Mouse (Mus musculus): ENCODE measurements around the gene Smpd3.

The Smpd3 gene

DNA sequence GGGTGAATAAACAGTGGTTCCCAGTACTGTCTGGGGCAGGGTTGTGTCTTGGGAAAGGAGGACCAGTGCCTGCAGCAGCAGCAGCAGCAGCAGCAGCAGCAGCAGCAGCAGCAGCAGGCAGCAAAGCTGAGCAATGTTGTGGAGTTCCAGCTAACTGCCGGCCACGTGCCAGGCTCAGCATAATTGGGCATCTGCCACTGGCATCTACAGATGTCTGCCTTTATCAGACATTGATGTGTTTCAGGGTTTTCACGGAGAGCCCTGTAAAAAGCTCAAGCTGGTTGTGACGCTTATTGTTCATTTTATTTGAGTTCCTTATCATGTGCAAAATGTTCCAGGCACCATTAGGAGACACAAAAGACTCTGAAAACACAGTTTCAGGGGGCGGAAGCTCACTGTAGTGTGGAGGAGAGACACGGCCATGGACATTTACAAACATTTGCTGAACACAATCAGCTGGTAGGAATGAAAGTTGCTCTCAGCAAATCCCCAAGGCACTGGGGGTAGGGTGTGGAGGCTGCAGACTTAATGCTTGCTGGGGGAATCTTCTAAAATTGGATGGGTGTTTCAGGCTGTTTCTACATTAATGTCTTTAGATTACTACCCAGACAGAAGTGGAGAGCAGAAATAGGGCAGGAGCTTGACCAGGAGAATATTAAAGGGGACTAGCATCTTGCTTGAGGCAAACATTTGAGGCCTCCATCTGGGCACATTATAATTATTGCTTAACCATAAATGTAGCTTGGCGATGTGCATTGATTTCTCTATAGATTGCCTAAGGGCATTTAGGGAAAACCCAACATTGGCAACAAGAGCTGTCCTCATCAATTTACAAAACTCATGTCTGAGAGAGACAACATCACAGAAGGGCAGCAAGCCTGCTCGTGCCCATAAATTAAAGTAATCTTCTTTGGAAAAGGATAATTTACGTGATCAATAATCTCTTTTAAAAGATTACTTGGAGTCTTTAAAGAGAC lies 36.8 kb downstream of the Smpd3 start:
- in situ Hi-C loops (cut with MboI; ENCODE audit: low pct_unique_long_range_greater_than_20kb in 1 of 2, low sequenced_read_pairs in 2 of 2, unreplicated experiment in 1 of 2): no loop called here

DNA sequence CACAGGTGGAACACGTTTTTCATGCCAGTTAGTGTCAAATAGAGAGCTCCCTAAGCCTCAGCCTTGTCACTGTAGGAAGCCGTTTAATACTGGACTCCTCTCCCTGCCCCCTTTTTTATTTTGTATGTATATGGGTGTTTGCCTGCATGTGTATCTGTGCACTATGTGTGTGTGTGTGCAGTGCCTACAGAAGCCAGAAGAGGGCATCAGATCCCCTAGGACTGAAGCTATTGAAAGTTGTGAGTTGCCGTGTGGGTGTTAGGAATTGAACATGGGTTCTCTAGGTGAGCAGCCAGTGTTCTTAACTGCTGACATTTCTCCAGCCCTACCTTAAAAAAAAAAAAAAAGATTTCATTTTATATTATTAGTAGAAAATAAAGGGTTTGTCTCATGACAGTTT lies 38.1 kb downstream of the Smpd3 start:
- in situ Hi-C loops (cut with MboI; ENCODE audit: low pct_unique_long_range_greater_than_20kb in 1 of 2, low sequenced_read_pairs in 2 of 2, unreplicated experiment in 1 of 2): no loop called here

DNA sequence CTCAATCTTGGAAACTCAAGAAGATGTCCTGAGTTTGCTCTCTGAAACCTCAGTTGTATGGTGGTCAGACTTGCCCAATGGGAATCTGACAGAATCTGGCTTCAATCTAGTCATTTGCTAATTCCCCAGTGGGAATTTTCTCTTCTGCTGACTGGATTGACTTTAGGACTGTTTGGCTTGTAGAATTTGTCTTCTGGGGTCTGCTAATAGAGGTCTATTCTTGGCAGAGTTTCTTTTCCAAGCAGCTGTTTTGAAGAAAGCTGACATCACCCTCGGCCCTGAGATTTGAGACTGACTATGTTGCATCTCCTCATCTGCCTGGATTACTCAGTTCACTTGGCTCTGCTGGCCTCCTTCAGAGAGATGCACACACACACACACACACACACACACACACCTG lies 38.9 kb downstream of the Smpd3 start:
- in situ Hi-C loops (cut with MboI; ENCODE audit: low pct_unique_long_range_greater_than_20kb in 1 of 2, low sequenced_read_pairs in 2 of 2, unreplicated experiment in 1 of 2): no loop called here

DNA sequence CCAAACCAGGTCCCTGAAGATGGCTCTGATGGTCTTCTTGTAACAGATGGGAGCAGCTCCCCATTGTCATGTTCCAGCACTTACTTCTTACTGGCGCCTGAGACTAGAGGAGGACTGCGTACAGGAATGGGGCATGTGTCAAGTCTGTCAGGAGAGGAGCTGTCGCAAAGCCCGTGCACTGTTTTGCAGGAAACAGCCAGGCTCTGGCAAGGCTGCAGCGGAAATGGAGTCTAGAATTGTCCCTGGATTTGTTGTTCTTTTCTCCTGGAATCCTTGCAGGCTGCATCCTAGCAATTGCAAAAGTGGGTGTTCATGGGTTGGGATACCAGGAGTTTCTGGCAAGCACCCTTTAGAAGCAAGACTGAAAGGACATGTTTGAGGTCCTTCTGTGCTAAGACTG lies 39.5 kb downstream of the Smpd3 start:
- in situ Hi-C loops (cut with MboI; ENCODE audit: low pct_unique_long_range_greater_than_20kb in 1 of 2, low sequenced_read_pairs in 2 of 2, unreplicated experiment in 1 of 2): no loop called here

GRCm38 (mm10) chr8:106292484-106293396 lies 45.0 kb downstream of the Smpd3 start:
- in situ Hi-C loops (cut with MboI; ENCODE audit: low pct_unique_long_range_greater_than_20kb in 1 of 2, low sequenced_read_pairs in 2 of 2, unreplicated experiment in 1 of 2): no loop called here

DNA sequence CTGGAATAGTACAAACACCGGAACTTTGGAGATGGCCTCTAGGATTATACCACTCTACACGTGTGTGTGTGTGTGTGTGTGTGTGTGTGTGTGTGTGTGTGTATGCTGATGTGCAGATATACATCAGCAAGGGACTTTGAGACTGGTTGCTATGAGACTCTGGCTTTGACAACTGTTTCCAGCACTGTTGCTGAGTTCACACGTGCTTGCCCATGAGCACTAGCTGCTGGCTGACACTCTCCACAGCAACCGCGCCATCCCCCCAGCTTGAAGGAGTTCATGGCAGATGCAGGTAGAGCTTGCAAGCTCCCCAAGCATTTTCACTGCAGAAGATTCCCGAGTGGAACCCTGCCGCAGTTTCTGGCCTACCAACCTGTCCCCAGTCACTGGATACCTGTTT lies 48.3 kb downstream of the Smpd3 start:
- in situ Hi-C loops (cut with MboI; ENCODE audit: low pct_unique_long_range_greater_than_20kb in 1 of 2, low sequenced_read_pairs in 2 of 2, unreplicated experiment in 1 of 2): no loop called here

DNA sequence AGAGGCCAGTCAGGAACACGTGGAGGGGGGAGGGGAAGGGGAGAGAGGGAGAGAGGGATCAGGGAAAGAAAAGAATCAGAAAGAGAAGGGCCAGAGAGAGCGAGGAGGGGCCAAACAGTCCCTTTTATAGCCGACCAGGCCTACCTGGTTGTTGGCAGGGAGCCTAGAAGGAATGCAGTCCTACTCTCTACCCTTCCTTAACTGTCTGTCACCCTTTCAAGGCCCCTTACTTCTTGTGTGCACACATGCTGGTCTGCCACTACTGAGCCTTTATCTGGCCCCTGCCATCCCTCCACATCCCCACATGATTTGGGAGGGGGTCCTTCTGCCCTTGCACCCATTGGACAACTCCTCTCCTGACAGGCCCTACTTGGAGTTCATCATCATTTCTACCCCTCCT lies 49.1 kb downstream of the Smpd3 start:
- in situ Hi-C loops (cut with MboI; ENCODE audit: low pct_unique_long_range_greater_than_20kb in 1 of 2, low sequenced_read_pairs in 2 of 2, unreplicated experiment in 1 of 2): no loop called here

DNA sequence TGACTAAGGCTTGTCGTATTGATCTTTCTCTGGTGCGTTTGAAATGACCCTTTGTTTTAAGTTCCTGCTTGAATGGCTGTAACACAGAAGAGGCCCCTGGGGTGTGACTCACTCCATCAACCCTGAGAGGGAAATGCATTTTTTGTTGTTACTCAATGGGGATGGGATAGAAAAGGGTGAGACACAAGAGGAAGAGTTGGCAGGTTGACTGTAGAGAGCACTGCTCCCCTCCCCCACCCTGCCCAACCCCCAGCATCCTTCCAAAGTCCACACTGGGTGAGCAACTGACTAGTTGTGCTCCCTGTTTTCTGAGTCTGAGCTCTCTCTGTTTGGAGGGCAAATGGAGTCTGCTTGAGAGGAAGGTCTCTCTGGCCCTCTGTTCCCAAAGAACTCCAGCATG lies 50.3 kb downstream of the Smpd3 start:
- in situ Hi-C loops (cut with MboI; ENCODE audit: low pct_unique_long_range_greater_than_20kb in 1 of 2, low sequenced_read_pairs in 2 of 2, unreplicated experiment in 1 of 2): no loop called here

DNA sequence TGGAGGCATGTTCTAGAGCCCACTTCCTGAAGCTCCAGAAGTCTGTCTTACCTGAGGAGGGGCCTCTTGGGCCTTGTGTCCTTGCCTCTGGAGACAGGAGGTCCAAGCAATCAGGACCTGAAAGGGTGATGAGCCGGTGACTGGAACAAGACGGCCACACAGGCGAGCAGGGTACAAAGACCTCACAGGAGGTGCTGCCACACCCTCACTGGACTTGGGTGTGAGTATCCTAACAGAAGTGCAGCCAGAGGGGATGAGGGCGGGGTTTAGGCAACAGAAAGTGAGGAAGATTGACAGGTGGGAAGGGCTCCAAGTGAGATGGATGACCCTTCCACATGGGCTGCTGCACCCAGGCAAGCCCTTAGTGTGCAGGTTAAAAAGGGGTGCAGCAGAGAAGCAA lies 56.9 kb downstream of the Smpd3 start:
- in situ Hi-C loops (cut with MboI; ENCODE audit: low pct_unique_long_range_greater_than_20kb in 1 of 2, low sequenced_read_pairs in 2 of 2, unreplicated experiment in 1 of 2): no loop called here

DNA sequence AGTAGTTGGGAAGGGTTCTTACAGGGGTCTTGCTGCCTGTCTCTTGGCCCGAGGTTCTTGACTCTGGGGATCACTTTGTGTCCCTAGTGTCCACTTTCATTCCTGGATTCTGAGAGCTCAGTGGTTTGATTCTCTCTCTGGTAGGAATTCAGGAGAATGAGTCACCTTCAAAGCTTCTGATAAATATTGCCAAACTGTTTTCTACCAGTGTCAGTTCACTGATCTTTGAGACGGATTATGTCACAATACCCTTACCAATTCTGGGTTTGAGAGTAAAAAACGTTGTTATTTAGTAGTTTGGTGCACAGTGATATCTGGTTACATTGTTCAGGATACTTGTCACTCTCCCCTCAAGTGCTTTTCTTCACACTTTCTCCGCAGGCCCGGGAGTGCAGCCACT lies 57.6 kb downstream of the Smpd3 start:
- in situ Hi-C loops (cut with MboI; ENCODE audit: low pct_unique_long_range_greater_than_20kb in 1 of 2, low sequenced_read_pairs in 2 of 2, unreplicated experiment in 1 of 2): no loop called here

DNA sequence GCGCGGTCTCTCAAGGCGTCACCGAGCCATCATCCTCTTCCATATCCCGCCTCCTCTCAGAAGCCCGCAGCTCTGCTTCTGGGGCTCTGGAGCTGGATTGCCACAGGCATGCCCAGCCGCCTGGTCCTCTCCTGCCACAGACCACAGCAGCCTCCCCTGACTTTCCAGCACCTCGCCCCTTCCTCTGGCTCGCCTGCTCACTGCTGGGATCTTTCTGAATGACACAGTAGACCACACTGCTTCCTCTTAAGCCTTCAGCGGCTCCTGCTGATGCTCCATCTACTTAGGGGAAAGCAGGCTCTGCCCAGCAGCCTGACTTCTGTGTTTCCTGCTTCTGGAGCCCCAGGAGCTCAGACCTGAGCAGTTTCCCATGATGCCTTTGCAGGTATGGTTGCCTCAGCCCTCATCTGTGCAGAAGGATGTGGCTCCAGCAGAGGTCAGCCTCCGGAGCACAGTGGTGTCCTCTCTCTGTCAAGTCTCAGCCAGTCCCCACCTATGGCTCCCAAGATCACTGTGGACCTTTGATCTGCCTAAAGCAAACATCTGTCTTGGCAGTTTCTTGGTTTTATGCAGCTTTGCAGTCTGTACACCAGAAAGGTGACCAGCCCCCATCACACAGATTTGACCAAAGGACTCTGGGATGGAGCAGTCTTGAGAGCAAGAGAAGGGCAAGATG lies 59.3 kb downstream of the Smpd3 start:
- in situ Hi-C loops (cut with MboI; ENCODE audit: low pct_unique_long_range_greater_than_20kb in 1 of 2, low sequenced_read_pairs in 2 of 2, unreplicated experiment in 1 of 2): no loop called here

DNA sequence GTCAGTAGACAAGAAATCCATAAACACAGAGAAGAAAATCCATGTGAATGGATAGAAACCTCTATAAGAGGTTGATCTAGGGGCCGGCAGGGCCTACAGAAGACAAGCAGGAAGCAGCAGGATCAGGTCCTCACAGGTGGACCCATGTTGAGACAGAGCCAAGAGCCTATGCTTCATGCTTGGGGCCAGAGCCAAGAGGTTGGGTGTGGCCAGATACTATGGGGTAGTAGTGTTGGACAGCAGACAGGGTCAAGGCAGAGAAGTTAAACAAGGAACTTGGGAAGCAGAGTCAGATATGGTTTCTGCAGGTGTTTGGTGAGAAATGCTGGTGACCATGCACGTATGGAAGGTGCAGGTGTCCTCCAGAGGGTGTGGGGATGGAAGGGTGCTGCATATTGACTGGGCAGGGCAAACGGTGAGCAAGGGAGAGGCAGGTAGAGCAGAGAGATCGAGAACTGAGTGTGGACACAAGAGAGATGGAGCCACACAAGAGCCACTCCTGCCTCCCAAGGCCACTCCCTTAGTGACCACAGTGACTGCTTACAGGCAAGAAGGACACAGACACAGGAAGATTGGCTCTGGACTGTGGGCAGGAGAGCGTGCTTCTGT lies 61.0 kb downstream of the Smpd3 start:
- in situ Hi-C loops (cut with MboI; ENCODE audit: low pct_unique_long_range_greater_than_20kb in 1 of 2, low sequenced_read_pairs in 2 of 2, unreplicated experiment in 1 of 2): no loop called here

DNA sequence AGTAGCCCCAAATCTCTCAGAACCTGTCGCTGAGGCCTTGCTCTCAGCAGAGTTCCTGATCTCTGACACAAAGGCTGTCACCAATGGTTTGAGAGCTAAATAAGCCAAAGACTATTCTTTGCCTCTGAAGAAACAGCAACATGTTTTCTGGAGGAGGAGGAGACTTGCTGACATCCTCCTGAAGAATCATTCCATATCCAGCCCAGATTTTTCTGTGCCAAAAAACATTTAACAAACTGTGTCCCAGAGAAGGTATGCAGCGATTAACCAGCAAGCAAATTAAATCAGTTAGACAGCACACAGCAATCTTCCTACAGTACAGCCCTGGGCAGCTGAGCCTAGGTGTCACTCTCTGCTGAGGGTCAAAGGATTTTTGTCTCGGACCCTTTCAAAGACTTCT lies 64.3 kb downstream of the Smpd3 start:
- in situ Hi-C loops (cut with MboI; ENCODE audit: low pct_unique_long_range_greater_than_20kb in 1 of 2, low sequenced_read_pairs in 2 of 2, unreplicated experiment in 1 of 2): no loop called here

- in situ Hi-C loops (cut with MboI; ENCODE audit: low pct_unique_long_range_greater_than_20kb in 1 of 2, low sequenced_read_pairs in 2 of 2, unreplicated experiment in 1 of 2): no loop called here
These were observed 66.4 kb downstream of the Smpd3 start for GRCm38 (mm10) chr8:106271378-106271777.

DNA sequence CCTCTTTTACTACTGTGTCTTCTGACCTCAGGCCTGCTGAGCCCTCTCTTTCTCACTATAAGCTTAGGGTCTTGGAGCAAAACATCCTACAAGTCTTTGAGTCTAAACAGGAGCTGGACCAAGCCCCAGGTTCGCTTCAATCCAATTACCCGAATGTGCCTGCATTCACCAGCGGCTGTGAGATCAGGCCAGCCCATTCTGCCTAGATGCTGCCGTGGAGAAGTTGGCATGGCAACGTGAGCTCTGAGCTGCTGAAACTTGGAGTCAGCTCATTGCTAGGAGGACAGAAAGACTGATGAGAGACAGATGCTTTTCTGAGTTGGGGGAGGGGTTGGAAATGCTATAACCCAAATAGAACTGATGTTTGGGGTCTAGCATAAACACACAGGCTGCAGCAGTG lies 67.0 kb downstream of the Smpd3 start:
- in situ Hi-C loops (cut with MboI; ENCODE audit: low pct_unique_long_range_greater_than_20kb in 1 of 2, low sequenced_read_pairs in 2 of 2, unreplicated experiment in 1 of 2): no loop called here

GRCm38 (mm10) chr8:106268710-106269346 lies 69.0 kb downstream of the Smpd3 start:
- in situ Hi-C loops (cut with MboI; ENCODE audit: low pct_unique_long_range_greater_than_20kb in 1 of 2, low sequenced_read_pairs in 2 of 2, unreplicated experiment in 1 of 2): no loop called here

GRCm38 (mm10) chr8:106265398-106265797 lies 72.4 kb downstream of the Smpd3 start:
- in situ Hi-C loops (cut with MboI; ENCODE audit: low pct_unique_long_range_greater_than_20kb in 1 of 2, low sequenced_read_pairs in 2 of 2, unreplicated experiment in 1 of 2): no loop called here

DNA sequence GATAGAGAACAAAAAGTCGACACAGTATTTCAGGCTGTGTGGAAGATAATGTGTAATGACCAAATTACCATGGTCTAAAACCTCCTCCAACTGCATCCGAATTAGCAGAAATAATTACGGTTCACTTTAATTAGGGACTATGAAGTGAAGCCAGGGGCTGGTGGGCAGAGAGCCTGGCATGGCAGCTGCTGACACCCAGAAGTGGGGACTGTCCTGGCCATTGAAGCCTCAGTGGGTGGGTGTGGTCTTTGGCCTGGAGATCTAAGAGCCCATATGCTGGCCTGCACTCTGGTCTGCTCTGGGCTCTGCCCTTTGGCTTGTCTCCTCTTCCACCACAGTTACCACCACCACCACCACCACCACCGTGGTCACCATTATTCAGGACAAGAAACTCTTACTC lies 73.9 kb downstream of the Smpd3 start:
- in situ Hi-C loops (cut with MboI; ENCODE audit: low pct_unique_long_range_greater_than_20kb in 1 of 2, low sequenced_read_pairs in 2 of 2, unreplicated experiment in 1 of 2): no loop called here
